Comparison of ENCODE assay signal across 29 mouse cellular contexts in the genomic region with DNA sequence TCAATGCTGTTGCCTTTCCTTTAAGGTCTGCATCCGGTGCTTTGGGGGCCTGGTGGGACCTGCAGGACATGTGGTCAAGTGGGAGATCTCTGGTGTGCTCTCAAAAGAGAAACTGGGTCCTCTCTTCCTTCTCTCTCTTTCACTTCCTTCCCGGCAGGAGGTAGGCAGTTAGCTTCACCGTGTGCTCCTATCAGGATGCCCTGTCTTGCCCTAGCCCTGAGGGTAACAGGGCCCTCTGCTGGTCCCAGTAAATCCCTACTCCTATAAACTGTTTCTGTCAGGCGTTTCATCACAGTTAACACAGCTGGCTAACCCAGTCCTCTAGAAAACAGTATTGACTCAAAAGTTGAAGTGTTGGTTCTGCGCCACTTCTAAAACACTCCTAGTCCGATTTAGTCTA. TPM values are rescaled to one million over a fixed set of nuclear protein-coding genes. Genes with fewer than 3 reads are reported as not detected.
"Had no signal": no experiment of that assay in that cellular context is flagged by ENCODE, and none has a peak within 500 bp of the region (broad histone marks: within the 10 kb centered on the region; RNA-seq: fewer than 3 reads in every experiment).

No protein-coding gene starts in this region.

- H3K9ac ChIP-seq: heart, embryonic 12.5 days; hindbrain, embryonic 12.5 days; hindbrain, embryonic 14.5 days; intestine, embryonic 15.5 days; limb, embryonic 12.5 days; liver, embryonic 13.5 days had no signal

- ATAC-seq: hindbrain, embryonic 16.5 days; inflammation-experienced regulatory T-cells, adult 6 months; intestine, embryonic 15.5 days; intestine, postnatal 0 days had no signal

- H3K9me3 ChIP-seq: heart, embryonic 10.5 days; heart, embryonic 12.5 days; hindbrain, embryonic 10.5 days; hindbrain, embryonic 12.5 days; intestine, embryonic 15.5 days; limb, embryonic 10.5 days; limb, embryonic 12.5 days; liver, embryonic 13.5 days had no signal

- H3K36me3 ChIP-seq: heart, embryonic 10.5 days; heart, embryonic 12.5 days; hindbrain, embryonic 10.5 days; hindbrain, embryonic 12.5 days; intestine, embryonic 15.5 days; limb, embryonic 10.5 days; limb, embryonic 12.5 days; liver, embryonic 13.5 days had no signal

- H3K4me1 ChIP-seq: heart, embryonic 10.5 days; heart, embryonic 12.5 days; intestine, embryonic 15.5 days; limb, embryonic 10.5 days; limb, embryonic 12.5 days; liver, embryonic 13.5 days had no signal

- H3K4me3 ChIP-seq: heart, embryonic 10.5 days; heart, embryonic 12.5 days; hindbrain, embryonic 10.5 days; hindbrain, embryonic 12.5 days; intestine, embryonic 15.5 days; left cerebral cortex, adult 2 months; limb, embryonic 10.5 days; limb, embryonic 12.5 days; liver, embryonic 13.5 days had no signal

- DNase-seq: gastrocnemius, postnatal 14 days; gastrocnemius, postnatal 36 days; heart, adult 18-20 months; heart, postnatal 10 days; heart, postnatal 4 days; kidney, adult 18-20 months; kidney, adult 8-10 months; kidney, postnatal 10 days; kidney, postnatal 25 days; kidney, postnatal 4 days; layer of hippocampus, adult 9-11 months; liver; liver, embryonic 13.5 days had no signal

- H3K4me2 ChIP-seq: heart, embryonic 12.5 days; hindbrain, embryonic 12.5 days; hindbrain, embryonic 14.5 days; intestine, embryonic 15.5 days; limb, embryonic 12.5 days; liver, embryonic 11.5 days; liver, embryonic 13.5 days had no signal

- H3K27ac ChIP-seq: heart, embryonic 10.5 days; hindbrain, embryonic 10.5 days; hindbrain, embryonic 12.5 days; hindbrain, embryonic 14.5 days; intestine, embryonic 15.5 days; left cerebral cortex, adult 2 months; limb, embryonic 10.5 days; limb, embryonic 12.5 days; liver, embryonic 13.5 days had no signal

- H3K27me3 ChIP-seq: hindbrain, embryonic 12.5 days; intestine, embryonic 15.5 days; liver, embryonic 13.5 days had no signal

RNA-seq across cellular contexts. Expression of a gene that starts 9.9 kb away (rescaled TPM):
- total RNA-seq: gastrocnemius, adult 18-20 months; gastrocnemius, adult 8-10 months; gastrocnemius, postnatal 36 days; heart, adult 18-20 months; heart, postnatal 10 days; heart, postnatal 25 days had no signal
- polyA plus RNA-seq: inflammation-experienced regulatory T-cells, adult 6 months had no signal
